Mouse (Mus musculus) cerebellum, adult 8-10 months (tissue): ENCODE measurements around the gene Gltp.

Experiments used
- DNase-seq: peaks from one replicate; pipeline ENCODE4 v3.0.0; 2022

The Gltp gene

GRCm38 (mm10) chr5:114699015-114699414, 8.2 kb upstream of the Gltp start:
- no peak for DNase-seq

GRCm38 (mm10) chr5:114698044-114698746, 7.4 kb upstream of the Gltp start:
- DNase-seq: peak; percentile 93

- no peak for DNase-seq
These were observed 6.2 kb upstream of the Gltp start for GRCm38 (mm10) chr5:114696939-114697338.

- DNase-seq: no peak
These were observed 5.0 kb upstream of the Gltp start for GRCm38 (mm10) chr5:114695775-114696174.

GRCm38 (mm10) chr5:114689700-114690366, 951 bp downstream of the Gltp start:
- DNase-seq: no peak

GRCm38 (mm10) chr5:114688703-114689102, 2.1 kb downstream of the Gltp start:
- DNase-seq: no peak

- no peak for DNase-seq
These were observed 2.9 kb downstream of the Gltp start for GRCm38 (mm10) chr5:114687901-114688300.

- DNase-seq: no peak
These were observed 4.0 kb downstream of the Gltp start for GRCm38 (mm10) chr5:114686726-114687210.

- no peak for DNase-seq
These were observed 4.8 kb downstream of the Gltp start for GRCm38 (mm10) chr5:114685986-114686385.

GRCm38 (mm10) chr5:114681717-114682116, 9.1 kb downstream of the Gltp start:
- peak; percentile 63 for DNase-seq

- DNase-seq: no peak
These were observed 10.0 kb downstream of the Gltp start for GRCm38 (mm10) chr5:114680676-114681285.

GRCm38 (mm10) chr5:114679841-114680591, 10.8 kb downstream of the Gltp start:
- DNase-seq: no peak

GRCm38 (mm10) chr5:114674594-114674993, 16.2 kb downstream of the Gltp start:
- no peak for DNase-seq

- DNase-seq: no peak
These were observed 17.7 kb downstream of the Gltp start for GRCm38 (mm10) chr5:114673114-114673513.

- DNase-seq: no peak
These were observed 21.8 kb downstream of the Gltp start for GRCm38 (mm10) chr5:114669014-114669413.

- DNase-seq: peak; percentile 99
These were observed 23.4 kb downstream of the Gltp start for GRCm38 (mm10) chr5:114667228-114667856.

GRCm38 (mm10) chr5:114666659-114667058, 24.1 kb downstream of the Gltp start:
- no peak for DNase-seq

- no peak for DNase-seq
These were observed 26.0 kb downstream of the Gltp start for GRCm38 (mm10) chr5:114664750-114665149.

- DNase-seq: no peak
These were observed 26.6 kb downstream of the Gltp start for GRCm38 (mm10) chr5:114664139-114664538.

GRCm38 (mm10) chr5:114661029-114661428, 29.8 kb downstream of the Gltp start:
- no peak for DNase-seq

- no peak for DNase-seq
These were observed 32.5 kb downstream of the Gltp start, which contains the start of gene Trpv4 for GRCm38 (mm10) chr5:114658255-114658654. Gene Trpv4, minus strand, starts transcription at chr5:114658421.

GRCm38 (mm10) chr5:114657426-114657825, 33.4 kb downstream of the Gltp start:
- no peak for DNase-seq

GRCm38 (mm10) chr5:114656305-114656704, 34.5 kb downstream of the Gltp start:
- DNase-seq: no peak
